Mouse (Mus musculus) liver, adult 2 months (tissue): ENCODE results near the gene Cks1b.

Experiments
- CTCF ChIP-seq: fragments of 200-500 bp; IDR thresholded peaks from 2 replicates; pipeline ENCODE4 v1.5.1; 2011; ENCODE audit warnings: low read depth, low read length, control low read depth
- POLR2A ChIP-seq: fragments of 200-500 bp; IDR thresholded peaks from 2 replicates; pipeline ENCODE4 v1.6.1; 2011; ENCODE audit warnings: low read length, control low read depth; ENCODE audit not compliant: insufficient read depth; ENCODE audit errors: extremely low read depth

DNA sequence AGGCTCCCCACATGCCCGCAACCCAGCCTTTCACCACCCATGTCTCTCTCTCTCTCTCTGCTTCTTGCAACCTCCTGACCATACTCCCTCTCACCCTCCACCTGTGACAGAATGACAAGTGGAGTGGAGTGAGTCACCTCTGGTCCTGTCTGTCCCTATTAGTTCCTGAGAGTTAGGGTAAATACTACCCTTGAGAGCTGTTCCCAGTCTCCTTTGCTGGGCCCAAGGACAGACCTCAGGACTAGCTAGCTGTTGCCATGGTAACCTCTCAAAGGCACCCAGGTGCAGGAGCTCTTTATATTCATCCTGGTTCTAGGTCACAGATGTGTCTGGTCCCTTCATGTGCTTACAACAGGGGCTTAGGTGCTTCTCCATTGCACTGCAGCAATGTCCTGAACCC lies 33.7 kb upstream of the Cks1b start:
- TF ChIP-seq CTCF (no peak), POLR2A (no peak)
